Mouse (Mus musculus) heart, postnatal 0 days (tissue): ENCODE results near the gene Stt3b.

Source experiments
- CTCF ChIP-seq: IDR thresholded peaks from 2 replicates; pipeline ENCODE4 v1.5.1; 2016; ENCODE audit warnings: antibody characterized with exemption, control low read depth, low read depth
- EP300 ChIP-seq: IDR thresholded peaks from 2 replicates; pipeline ENCODE4 v1.6.1; 2016; ENCODE audit warnings: antibody characterized with exemption, low read depth

DNA sequence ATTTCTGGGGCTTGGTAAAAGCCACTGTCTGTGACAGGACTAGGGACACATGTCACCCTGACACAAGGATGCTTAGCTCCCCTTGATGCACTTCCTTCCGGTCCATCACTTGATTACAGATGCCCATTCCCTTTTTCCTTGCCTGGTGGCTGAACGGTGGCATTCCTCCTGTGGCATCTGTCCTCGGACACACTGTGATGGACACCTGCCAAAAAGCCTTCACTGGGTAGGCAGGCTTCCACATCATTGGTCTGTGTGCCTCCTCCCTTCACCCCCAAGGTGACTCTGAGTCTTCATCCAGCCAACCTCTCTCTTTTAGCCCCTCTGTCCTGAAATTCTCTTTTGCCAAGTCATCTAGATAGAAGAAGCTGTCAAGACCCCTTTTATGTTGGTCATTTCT is 78.7 kb downstream of the Stt3b start:
- TF ChIP-seq EP300 (no peak), CTCF (no peak)
